Mouse (Mus musculus): ENCODE measurements around the gene Hus1.
A peak's percentile ranks its signal among the peaks of the same experiment; 100 is the strongest.

Hus1 gene

DNA sequence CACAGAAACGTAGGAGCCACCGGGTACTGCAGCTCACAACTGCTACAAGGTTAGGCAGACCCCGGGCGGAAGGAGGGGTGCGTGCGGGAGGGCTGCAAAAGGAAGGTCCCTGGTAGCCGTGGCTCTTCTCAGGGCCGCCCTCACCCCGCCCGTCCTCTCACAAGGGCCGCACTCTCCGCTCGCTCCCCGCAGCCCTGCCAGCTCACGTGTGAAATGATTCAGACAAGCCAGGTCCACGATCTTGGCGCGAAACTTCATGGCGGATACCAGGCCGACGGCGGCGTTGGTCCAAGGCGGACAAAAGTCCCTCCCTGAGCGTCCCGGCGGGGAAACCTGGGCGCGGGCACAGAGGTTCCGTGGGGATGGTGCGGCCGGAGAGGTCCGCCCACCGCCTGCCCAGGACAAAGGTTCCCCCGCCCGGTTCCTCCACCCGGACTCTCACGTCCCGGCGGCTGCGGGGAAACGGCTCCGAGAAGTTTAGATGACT, at the start of gene Hus1:
TSS of gene Hus1 (minus strand) at position 339 of the 487 bp plus-strand sequence.
- DNase-seq (ENCODE audit: low read depth in 2 of 2, low spot score in 2 of 2): peak; percentile 60 to 68

DNA sequence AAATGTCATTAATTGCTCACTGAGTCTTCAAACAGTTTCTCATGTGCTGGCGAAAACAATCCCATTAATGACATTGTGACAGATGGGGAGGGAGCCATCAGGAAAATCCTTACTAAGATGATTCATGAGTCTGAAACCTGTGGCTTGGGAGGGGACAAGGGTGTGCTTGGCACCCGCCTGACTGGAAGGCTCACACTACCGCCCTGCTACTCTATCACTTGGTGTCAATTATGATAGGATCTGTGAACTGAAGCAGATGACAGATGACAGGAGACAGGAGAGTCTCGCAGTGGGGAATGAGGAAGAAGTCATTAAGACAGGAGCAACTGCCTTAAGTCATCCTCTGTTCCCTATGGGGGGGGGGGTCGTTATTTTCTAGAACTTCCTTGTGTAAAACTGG, 49.5 kb upstream of the Hus1 start:
- no peak for DNase-seq (ENCODE audit: low read depth in 2 of 2, low spot score in 2 of 2)

DNA sequence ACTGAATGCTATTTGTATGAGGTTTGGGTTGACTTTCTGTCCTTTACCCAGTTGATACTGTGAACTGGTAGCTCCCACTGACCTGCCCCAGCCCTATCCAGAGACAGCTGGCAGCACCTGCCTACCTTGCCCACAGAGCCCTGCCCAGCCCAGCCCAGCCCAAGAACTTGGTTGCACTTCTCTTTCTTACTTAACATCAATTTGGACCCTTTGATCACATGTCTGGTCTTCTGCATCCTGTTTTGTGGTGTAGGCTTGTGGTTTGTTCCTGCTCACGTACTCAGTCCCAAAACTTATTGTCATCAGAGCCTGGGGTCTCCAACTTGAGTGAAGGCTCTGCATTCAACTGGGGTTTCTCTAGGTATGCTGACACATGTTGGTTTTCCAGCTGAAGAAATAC, 49.0 kb upstream of the Hus1 start:
- DNase-seq (ENCODE audit: low read depth in 2 of 2, low spot score in 2 of 2): no peak

DNA sequence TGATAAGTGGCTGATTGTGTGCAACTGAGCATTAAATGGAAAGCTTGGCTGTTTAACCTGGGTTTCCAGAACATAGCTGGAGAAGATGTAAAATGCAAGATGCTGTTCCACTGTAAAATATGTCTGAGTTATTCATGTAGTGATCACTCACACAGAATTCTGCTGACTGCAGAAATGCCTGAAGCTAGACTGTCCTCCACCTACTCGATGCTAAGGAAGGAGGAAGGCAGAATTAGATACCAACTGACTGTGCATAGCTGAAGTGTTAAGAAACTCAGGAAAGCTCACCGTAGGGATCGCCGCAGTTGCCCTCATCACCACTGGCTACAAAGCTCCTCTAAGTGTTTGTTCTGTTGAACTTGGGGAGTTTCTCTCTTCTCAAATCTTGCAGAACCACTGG, 46.7 kb upstream of the Hus1 start:
- no peak for DNase-seq (ENCODE audit: low read depth in 2 of 2, low spot score in 2 of 2)

DNA sequence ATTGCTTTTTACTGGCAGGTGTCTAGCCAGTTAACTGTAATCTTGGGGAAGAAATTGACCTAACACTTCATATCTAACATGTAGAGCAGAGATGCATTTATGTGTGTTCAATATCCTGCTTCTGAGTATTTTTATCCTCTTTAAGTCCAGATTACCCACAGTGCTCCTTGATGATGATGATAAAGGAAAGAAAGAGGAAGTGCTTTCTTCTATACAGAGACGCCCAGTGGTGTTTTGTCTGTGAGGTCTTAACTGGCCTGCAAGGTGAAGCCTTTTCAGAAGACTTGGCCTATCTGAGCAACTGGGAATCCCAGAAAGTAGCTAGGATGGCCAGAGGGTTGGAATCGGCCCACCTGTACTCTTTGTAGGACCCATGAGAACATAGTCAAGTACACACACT, 45.9 kb upstream of the Hus1 start:
- no peak for DNase-seq (ENCODE audit: low read depth in 2 of 2, low spot score in 2 of 2)

DNA sequence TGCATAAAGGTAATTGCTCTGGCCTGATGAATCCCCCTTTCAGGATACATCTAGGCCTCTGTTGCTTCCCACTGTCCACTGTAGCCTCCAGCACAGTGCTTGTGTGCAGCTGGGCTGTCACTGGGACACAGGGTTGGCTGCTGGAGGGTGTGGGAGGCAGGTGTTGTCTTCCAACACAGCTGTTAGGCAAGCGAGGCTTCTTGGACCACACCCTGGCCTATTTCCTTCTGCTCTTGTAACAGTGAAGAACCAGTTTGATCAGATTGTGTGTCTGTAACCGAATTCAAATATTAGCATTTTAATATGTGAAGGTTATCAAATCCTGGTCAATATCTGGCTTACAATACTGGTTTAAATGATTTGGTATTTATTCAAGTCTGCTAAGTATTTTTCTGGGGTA, 40.9 kb upstream of the Hus1 start:
- DNase-seq (ENCODE audit: low read depth in 2 of 2, low spot score in 2 of 2): no peak

DNA sequence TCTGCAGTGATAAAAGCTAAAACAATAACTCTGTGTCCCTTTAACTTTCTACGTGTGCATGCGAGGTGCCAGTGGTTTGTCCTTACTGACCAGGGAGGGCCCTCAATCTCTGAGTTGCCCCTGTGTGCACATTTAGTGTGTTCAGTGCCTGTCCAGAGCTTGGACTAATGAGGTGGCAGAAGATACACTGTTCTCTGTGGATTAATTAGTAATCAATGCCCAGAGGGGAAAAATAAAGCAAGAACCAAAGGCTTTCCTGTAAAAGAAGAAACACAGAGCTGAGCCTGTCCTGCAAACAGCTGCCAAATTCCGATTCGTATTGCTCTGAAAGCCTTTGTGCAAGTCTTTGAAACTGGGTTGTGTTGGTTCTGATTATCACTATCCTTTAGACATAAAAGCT, 39.2 kb upstream of the Hus1 start:
- DNase-seq (ENCODE audit: low read depth in 2 of 2, low spot score in 2 of 2): no peak

DNA sequence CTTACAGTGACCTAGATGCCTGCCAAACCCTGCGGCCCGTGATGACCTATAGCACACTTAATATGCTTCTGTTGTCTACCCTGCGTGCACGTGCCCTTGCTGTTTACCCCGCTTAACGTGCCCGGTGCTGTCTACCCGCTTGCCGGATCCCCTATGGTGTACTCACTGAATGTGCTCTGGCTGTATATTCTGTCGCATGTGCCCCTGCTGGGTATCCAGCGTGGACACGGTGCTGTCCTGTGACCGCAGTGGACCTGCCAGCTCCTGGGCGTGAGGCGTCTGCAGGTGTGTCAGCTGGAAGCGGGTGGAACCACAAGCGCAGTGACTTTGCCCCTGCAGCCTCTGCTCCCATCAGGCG, 37.7 kb upstream of the Hus1 start, which contains the start of gene Sun3:
TSS of gene Sun3 (minus strand) at position 289 of the 358 bp plus-strand sequence.
- no peak for DNase-seq (ENCODE audit: low read depth in 2 of 2, low spot score in 2 of 2)

DNA sequence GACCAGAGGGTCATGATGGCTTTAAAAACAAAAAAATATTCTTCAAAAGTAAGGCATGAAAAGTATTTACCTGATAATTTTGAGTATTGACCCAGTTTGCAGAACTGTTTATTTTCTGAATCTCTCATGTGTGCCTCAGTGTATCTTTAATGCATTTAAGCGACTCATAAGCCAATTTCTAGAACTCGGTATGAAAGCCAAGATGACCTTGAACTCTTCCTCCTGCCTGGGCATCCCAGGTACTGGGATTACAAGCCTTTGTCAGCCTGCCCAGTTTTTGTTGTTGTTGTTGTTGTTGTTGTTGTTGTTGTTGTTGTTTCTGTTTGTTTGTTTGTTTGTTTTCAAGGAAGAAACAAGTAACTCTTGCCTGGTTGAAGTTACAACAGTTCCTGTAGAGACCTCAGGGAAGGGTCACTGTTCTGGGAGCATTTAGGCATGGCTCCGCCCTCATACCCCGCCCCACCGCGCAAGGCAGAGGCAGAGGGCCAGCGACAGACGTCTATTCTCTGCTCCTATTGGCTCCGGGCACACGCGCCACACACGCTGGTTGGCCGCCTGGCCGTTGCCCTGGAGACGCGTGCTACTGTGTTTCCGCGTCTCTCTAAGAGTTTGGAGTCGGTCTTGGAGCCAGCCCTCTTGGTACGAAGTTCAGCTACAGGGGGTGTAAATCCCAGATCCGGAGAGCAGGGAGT, 37.2 kb upstream of the Hus1 start, which contains the start of gene Gm11992:
TSS of gene Gm11992 (plus strand) at position 584 of the 692 bp plus-strand sequence.
- no peak for DNase-seq (ENCODE audit: low read depth in 2 of 2, low spot score in 2 of 2)

DNA sequence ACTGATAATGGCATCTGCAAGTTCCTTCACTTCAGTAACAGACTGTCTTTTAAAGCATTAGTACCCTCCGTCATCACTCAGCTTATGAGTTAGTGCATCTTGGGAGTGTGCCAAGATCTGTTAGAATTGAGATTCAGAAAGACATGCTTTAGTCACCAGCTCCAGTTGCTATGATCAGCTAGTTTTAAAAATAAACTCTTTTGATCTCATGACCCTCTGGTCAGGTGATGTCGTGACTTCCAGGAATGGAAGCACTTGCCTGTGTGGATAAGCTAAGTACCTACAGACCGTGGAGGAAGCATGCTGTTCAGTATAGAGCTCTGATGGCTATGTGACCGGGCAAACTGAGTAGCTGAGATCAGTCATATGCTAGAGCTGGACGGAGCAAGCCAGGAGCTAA, 36.1 kb upstream of the Hus1 start:
- DNase-seq (ENCODE audit: low read depth in 2 of 2, low spot score in 2 of 2): no peak

DNA sequence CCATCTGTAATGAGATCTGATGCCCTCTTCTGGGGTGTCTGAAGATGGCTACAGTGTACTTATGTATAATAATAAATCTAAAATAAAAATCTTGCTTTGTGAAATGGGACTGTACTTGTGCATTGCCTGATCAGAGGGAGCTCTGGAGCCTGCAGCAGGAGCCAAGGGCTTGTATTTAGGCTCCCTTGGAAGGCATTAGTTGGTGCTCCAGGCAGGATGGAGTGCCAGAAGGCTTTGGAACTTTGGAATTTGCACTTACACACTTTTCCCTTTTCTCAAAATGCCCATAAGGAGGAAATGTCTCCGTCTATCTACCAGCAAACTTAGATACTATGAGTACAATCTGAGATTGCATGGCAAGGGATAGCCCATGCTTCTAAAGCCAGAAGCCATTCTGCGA, 35.6 kb upstream of the Hus1 start:
- DNase-seq (ENCODE audit: low read depth in 2 of 2, low spot score in 2 of 2): no peak

DNA sequence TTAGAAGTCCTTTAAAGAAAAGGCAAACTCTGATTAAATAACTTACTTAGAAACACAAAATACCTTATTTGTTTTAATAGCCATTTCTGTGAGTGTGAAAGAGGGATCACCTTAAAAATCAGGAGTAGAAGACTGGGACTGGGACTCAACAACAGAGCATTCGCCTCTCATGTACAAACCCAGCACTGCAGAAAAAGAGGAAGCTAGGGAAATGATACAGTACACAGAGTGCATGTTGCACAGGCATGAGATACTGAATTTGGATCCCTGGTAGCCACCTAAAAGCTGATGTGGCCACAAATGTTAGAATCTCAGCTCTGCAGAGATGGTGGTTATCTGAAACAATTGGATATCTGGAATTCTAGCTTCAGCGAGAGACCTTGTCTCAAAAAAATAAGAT, 20.5 kb upstream of the Hus1 start:
- no peak for DNase-seq (ENCODE audit: low read depth in 2 of 2, low spot score in 2 of 2)

DNA sequence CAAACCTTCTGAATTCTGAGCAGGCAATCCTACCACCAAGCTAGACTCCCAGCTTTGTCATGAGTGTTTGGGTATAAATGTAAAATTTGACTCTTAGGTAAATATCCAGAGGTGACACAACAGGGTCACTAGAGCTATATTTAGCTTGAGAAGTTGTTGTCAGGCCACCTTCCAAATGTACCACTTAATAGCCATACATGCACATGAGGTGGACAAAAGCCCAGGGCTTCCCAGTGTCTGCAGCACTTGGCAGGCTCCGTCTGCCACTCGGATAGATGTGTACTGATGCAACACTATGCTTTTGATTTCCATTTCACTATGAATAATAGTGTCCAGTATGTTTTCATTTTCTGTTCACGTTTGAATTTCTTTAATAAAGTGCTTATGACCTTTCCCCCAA, 14.2 kb upstream of the Hus1 start:
- DNase-seq (ENCODE audit: low read depth in 2 of 2, low spot score in 2 of 2): no peak

DNA sequence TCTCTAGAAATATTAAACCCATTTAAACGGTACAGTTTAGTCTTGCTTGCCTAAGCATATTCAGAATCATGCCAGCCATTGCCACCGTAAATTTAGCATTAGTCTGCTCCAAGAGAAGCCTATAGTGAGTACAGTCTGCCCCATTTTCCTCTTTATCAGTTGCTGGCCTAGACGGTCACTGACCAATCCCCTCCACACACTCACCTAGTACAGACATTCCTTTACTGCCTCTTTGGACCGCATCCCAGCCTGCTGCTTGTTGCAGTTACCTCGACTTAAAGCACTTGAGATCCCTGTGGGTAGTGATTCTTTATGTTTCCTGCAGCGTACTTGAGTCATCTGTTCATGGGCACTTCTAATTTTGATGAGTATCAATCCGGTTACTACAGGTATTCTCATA, 13.8 kb upstream of the Hus1 start:
- DNase-seq (ENCODE audit: low read depth in 2 of 2, low spot score in 2 of 2): no peak

DNA sequence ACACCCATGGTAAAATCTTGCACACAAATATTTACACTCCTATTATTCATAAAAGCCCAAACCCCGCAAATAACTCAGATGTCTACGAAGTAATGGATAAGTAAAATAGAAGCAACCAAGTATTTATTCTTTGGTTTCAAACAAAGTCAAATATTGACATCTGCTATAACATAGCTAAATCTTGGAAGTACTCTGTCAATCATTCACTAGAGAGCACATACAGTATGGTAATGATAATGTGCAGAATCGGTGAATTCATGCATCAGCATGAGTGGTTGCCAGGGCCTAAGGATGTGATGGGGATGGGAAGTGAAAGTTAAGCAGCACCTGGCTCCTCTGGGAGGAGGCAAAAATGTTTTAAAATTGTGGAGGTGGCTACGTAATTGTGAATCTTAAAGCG, 9.2 kb upstream of the Hus1 start:
- no peak for DNase-seq (ENCODE audit: low read depth in 2 of 2, low spot score in 2 of 2)

DNA sequence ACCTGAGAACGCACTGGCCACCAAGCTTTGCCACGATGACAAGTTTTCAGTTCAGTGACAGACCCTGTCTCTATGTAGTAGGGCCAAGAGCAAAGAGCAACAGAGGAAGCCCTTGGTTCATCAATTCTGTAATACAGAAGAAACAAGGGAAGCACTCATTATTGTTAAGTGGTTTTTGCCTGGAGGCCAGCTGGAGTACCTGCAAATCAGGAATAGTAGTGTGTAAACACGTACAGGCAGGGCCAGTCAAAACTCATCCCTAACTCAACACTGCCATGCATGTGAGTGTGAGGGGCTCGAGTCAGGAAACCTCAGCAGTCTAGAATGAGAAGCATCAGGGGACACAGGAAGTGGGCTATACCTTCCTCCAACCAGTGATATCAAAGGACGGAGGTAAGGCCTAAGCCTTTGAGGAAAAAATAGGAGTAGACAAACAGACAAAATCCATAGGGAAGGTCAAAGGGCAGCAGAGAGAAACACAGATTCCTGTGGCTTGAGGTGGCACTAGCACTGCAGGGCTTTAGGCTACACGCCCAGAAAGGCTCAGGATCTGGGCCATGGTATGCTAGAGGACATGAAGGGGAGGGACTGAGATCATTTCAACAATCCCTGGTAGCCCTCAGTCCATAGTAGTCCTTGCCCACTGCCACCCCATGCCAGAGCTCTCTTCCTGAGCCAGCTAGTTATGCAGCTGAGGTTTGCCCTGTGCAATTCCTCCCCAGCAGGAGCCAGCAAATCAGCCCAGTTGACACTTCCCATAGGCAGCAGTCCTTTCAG, 7.7 kb upstream of the Hus1 start:
- no peak for DNase-seq (ENCODE audit: low read depth in 2 of 2, low spot score in 2 of 2)

DNA sequence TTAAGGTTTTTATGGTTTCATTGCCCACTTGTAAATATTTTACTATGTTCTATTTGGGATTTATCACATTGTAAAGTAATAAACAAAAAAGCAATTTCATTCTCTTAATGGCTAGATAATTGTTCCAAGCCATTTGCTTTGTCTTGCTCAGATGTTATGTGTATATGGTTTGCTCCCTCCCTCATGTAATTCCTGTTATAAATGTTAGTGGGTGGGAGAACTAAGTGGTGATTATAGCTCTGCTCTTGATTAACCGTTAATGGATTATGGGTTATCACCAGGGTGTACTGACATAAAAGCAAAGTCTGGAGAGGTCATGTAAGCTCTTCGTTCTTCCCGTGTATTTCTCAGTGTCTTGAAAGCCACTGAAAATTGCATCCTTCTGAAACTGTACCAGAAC, 3.7 kb upstream of the Hus1 start:
- no peak for DNase-seq (ENCODE audit: low read depth in 2 of 2, low spot score in 2 of 2)

DNA sequence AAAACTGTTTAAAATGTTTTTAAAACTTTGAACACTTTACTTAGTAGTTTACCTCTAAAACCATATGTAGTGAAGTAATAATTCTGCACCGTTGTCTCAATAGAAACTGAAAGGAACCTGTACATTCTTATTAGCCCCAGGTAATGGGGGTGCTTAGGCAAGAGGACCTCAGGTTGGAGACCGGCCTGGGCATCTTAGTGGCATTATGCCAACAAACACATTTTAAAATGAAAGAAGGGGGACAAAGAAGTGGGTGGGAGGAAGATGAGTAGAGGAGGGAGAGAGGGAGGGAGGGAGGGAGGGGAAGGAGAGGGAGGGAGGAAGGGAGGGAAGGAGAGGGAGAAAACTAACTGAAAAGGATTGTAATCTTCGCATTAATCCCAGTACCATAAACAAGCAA, 357 bp upstream of the Hus1 start:
- no peak for DNase-seq (ENCODE audit: low read depth in 2 of 2, low spot score in 2 of 2)

DNA sequence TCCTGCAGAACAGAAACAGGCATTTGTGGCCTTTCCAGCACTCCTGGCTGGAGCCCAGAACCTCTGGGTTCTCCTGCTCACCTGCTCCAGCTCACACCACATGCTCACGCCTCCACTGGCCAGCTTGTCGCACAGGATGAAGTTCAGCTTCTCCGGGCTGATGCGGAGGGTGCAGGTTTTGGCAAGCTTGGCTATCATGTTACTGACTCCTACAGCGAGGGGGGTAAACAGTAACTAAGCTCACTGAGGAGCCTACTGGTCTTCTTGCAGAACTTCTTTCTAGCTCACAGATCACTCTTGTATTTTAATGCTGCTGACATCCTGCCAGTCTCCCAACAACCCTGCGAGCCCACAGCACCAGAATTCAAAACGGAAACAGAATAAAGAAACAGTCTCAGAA, 575 bp downstream of the Hus1 start:
- DNase-seq (ENCODE audit: low read depth in 2 of 2, low spot score in 2 of 2): no peak

DNA sequence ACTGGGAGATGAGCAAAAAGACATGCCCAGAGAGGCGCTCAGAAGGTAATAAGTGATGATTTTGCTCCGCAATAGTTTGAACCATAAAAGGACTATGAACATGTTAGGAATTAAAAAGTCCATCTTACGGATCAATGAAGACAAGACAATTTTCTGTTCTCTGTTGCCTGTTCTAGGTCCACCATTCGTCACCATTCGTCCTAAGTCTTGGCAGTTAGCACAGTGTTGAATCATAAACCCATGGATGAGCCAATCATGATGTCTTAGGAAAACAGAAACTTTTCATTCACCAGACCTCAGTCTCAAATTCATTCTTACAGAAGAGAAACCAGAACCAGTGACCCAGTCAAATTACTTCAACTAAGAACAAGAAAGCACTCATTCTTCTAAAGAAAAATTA, 2.2 kb downstream of the Hus1 start:
- no peak for DNase-seq (ENCODE audit: low read depth in 2 of 2, low spot score in 2 of 2)

DNA sequence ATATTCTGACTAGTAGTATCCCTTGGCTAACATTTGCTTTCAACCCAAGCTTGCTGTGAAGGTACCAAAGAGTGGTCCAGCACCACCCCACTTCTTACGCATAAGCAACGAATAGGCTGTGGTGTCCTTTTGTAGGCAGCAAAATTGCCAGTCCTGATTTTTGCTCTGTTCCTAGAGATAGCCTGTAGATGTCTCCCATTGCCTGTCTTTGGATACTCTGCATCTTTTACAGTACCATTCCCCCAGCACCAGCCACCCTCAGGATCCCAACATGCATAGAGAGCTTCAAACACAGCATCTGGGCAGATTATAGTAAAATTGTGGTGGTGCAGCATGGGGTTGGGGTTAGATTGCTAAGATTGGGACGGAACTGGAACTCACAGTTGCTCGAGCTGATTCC, 22.9 kb downstream of the Hus1 start:
- DNase-seq (ENCODE audit: low read depth in 2 of 2, low spot score in 2 of 2): no peak

DNA sequence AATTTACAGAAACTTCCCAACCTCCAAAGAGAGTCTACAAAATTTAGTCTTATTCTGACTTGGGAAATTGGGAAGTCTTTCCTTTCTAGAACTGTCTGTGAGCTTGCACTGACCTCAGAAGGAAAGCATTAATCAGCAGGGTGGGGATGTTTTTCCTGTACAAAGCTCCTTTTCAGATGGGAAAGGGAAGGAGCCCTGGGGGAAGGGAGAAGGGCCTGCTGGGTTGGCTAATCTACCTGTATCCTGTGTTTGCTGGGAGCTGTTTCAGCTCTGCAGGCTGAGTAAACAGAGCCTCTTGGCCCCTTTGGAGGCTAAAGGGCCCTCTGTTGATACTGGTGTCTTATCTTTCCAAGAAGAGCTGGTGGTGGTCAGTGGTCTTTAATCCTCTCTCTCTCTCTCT, 24.9 kb downstream of the Hus1 start:
- DNase-seq (ENCODE audit: low read depth in 2 of 2, low spot score in 2 of 2): no peak

Measured in CD8-positive naive resting alpha-beta T cell, adult 2 months (primary cell).